Mouse (Mus musculus) central nervous system, embryonic 14 days (tissue): ENCODE data around the gene C3. TPM values are rescaled to one million over a fixed set of nuclear protein-coding genes. Genes with fewer than 3 reads are reported as not detected.

Experiments used
- polyA plus RNA-seq: library from polyadenylated mRNA; depleted of rRNA; stranded (reverse); fragments of >200 nt; gene quantifications from 2 replicates; pipeline ENCODE4 v1.2.3, GENCODE M21; 2012; rRNA removed

Gene C3
- 1.0 and 1.5 TPM in 2 replicates for polyA plus RNA-seq

DNA sequence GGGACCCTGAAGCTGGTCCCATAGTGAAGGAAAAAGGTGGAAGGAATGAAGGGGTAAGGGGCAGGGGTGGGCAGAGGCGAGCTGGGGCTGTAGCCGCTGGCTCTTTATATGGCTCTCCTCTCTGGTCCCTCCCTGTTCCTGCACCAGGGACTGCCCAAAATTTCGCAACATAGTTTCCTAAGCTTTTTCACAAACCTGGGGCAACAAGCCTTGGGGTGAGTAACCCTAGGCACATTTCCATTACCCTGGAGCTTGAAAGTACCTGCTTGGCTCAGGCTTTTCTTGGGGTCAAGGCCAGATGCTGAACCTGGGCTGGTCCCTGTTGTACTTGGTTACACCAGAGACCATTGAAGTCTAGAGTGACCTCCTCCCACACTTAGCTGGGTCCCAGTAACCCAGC lies at the start of gene C3:
Gene C3 (minus strand): TSS at position 123 of the 400 bp plus-strand sequence.

GRCm38 (mm10) chr17:57249186-57250181 lies 21.5 kb upstream of the C3 start, which contains the start of gene Trip10:
Gene Trip10, plus strand, starts transcription at chr17:57249455.

DNA sequence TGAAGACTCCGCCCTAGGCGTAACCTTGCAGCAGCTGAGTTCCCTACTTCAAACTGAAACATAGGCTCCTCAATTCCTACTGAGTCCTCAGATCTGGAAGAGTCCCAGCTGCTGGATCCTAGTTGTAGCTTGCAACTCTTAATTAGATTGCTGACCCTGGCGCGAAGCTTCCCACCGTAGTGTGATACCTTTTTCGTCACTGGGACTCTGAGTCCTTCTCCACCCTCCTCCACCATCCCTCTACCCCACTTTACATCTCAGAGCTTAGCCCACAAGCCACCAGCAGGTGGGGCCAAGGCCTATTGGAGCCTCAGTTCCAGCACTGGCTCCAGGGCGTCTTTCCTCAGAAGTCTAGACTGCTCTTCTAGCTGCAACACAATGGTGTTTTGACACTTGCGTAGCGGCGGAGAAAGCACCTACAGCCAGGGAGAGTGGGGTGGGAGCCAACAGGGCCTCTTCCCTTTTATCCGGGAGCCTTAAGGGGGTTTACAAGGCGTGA lies 20.3 kb upstream of the C3 start, which contains the start of gene Gpr108:
Gene Gpr108 (minus strand): TSS at position 246 of the 499 bp plus-strand sequence.

GRCm38 (mm10) chr17:57194041-57194507 lies 33.9 kb downstream of the C3 start, which contains the start of gene Tnfsf14:
Gene Tnfsf14, minus strand, starts transcription at chr17:57194177.

Other genes with a start within 250 kb of the C3 start
- not detected in 2 replicates for gene Acer1, start 246.0 kb downstream of the C3 start, polyA plus RNA-seq
- 157 and 168 TPM in 2 replicates for gene Clpp, start 237.8 kb downstream of the C3 start, polyA plus RNA-seq
- 28.8 and 30.1 TPM in 2 replicates for gene Alkbh7, start 230.8 kb downstream of the C3 start, polyA plus RNA-seq
- gene Pspn, start 228.1 kb downstream of the C3 start, polyA plus RNA-seq: not detected in 2 replicates
- gene Gtf2f1, start 216.8 kb downstream of the C3 start, polyA plus RNA-seq: 90.2 and 95.7 TPM in 2 replicates
- 0.10 TPM in 1 of 2 replicates, not detected in the other for gene Gm17949, start 216.7 kb downstream of the C3 start, polyA plus RNA-seq
- 104 and 105 TPM in 2 replicates for gene Khsrp, start 196.6 kb downstream of the C3 start, polyA plus RNA-seq
- gene Slc25a41, start 186.5 kb downstream of the C3 start, polyA plus RNA-seq: 0.08 and 0.11 TPM in 2 replicates
- 2.0 and 2.4 TPM in 2 replicates for gene Crb3, start 169.0 kb downstream of the C3 start, polyA plus RNA-seq
- 75.6 and 77.7 TPM in 2 replicates for gene Slc25a23, start 168.3 kb downstream of the C3 start, polyA plus RNA-seq
- 5.7 and 5.8 TPM in 2 replicates for gene Dennd1c, start 149.6 kb downstream of the C3 start, polyA plus RNA-seq
- gene Tubb4a, start 140.4 kb downstream of the C3 start, polyA plus RNA-seq: 179 and 184 TPM in 2 replicates
- gene Tnfsf9, start 122.8 kb downstream of the C3 start, polyA plus RNA-seq: 6.9 and 7.3 TPM in 2 replicates
- gene Cd70, start 78.4 kb downstream of the C3 start, polyA plus RNA-seq: 0.61 and 0.76 TPM in 2 replicates
- gene Tnfsf14, start 34.0 kb downstream of the C3 start, polyA plus RNA-seq: 0.04 and 0.10 TPM in 2 replicates
- 20.5 and 24.5 TPM in 2 replicates for gene Gpr108, start 20.3 kb upstream of the C3 start, polyA plus RNA-seq
- 17.2 and 21.5 TPM in 2 replicates for gene Trip10, start 21.3 kb upstream of the C3 start, polyA plus RNA-seq
- gene Vav1, start 51.0 kb upstream of the C3 start, polyA plus RNA-seq: 1.6 TPM in 2 replicates
- gene Adgre1, start 130.6 kb upstream of the C3 start, polyA plus RNA-seq: 3.0 and 4.4 TPM in 2 replicates